Mouse (Mus musculus) erythroblast, adult 5-6 weeks (primary cell): ENCODE data around the gene Gm2381. TPM values are rescaled to one million over a fixed set of nuclear protein-coding genes. Genes with fewer than 3 reads are reported as not detected.
"Not testable (repeated sequence)": the region's sequence is repeated elsewhere in the genome, so short reads cannot be mapped to it uniquely, and the experiment has no call there.

Experiments
- ATAC-seq: replicated peaks from 2 replicates; pipeline ENCODE4 v1.8.0; 2016; ENCODE audit warnings: moderate number of reproducible peaks, mild to moderate bottlenecking, moderate TSS enrichment, inconsistent platforms; ENCODE audit not compliant: poor library complexity, low FRiP score, severe bottlenecking
- total RNA-seq, 2 experiments: library from RNA; stranded (forward) in 1 of 2; stranded (reverse) in 1 of 2; fragments of 150-400 nt in 1 of 2; fragments of 200-764, 138-1000 nt in 1 of 2; gene quantifications; 2 replicates each; pipeline versions ENCODE4 v1.2.3 to v1.2.4; 2015 to 2017; ENCODE audit warnings: low replicate concordance in 2 of 2

Gene Gm2381
- not detected in 2 replicates for total RNA-seq (2015; ENCODE audit: low replicate concordance)
- not detected in 2 replicates for total RNA-seq (2017; ENCODE audit: low replicate concordance)

DNA sequence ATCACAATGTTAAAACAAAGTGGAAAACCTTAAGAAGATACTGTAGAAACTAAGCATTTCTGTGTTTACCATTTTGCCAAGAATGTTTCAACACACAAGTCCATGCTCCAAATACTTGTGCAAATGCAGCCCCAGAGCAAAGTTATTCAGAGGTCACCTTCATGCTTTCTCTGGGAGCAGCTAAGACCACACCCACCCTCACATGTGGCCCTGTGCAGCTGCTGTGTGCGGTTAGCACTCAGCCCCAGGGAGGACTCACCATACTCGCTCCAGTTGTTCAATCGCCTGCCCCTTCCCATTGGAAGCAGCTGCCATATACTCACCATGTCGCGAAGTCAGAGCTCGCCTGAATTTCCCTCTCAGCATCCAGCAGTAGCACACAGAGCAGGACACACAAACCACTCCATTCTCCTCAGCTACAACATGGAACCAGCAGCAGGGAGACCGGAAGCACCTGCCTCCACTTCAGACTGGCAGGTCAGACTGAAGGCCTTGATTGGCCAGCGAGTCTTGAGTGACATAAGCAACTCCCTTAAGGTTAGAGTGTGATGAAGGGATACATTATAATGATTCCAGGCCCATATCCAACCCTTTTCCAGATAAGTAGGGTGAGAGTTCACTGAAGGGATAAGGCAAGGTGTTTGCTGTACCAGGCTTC lies at the start of gene Gm2381:
Gm2381 (minus strand) TSS at position 434 of the 658 bp plus-strand sequence.
- ATAC-seq, result not testable (repeated sequence)

DNA sequence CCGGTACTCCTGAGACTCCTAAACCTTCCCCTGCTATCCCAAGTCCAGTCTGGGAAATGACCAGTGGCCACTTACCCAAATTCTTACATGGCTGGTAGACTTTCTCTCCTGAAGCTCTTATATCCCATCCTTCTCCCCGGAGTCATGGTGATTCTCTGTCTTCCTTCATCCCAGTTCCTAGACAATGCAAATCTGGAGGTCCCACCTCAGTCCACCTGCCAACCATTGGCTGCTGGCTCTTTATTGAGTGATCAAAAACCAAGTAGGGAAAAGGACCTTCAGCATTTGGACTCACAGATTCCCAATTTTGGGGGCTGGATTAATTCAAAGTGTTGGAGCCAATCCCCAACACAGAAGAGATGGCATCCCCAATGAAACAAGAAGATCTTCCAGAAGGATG lies 31.0 kb upstream of the Gm2381 start:
- ATAC-seq, result not testable (repeated sequence)

DNA sequence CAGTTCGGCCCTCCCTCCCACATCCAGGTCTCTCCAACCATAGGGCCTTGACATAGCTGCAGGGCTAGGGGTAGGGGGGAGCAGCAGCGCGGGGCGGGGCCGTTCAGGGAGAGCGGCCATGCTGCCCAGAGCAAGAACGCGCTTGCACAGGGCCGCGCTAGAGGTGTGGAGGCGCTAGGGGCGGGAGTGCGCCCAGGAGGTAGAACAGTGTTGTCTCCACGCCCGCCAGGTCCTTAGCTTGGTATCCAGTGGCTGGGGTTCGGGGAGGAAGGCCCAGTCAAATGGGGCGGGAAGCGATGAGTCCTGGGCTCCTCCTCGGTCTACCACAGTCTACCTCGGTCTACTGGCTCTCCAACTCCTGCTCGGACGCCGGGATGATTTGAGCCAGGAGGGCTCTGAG lies 11.1 kb upstream of the Gm2381 start:
- no peak for ATAC-seq

DNA sequence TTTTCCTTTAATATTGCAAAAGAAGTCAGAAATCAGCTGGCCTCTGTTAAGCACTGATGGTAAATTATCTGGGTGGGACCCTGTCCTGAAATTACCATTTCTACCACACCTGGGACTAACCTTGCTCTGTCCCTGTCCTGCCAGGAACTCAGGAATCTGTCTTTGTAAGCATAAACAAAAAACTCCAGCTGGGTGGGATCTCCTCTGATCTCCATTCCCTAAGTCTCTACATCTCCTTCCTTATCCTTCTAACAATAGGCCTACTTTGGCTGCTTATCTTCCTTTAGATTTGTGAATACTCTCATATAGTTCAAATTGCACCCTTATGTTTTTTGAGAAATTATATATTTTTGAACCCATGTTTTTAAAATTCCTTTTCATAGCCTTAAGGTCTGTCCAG lies 28.7 kb downstream of the Gm2381 start:
- not testable (repeated sequence) for ATAC-seq

DNA sequence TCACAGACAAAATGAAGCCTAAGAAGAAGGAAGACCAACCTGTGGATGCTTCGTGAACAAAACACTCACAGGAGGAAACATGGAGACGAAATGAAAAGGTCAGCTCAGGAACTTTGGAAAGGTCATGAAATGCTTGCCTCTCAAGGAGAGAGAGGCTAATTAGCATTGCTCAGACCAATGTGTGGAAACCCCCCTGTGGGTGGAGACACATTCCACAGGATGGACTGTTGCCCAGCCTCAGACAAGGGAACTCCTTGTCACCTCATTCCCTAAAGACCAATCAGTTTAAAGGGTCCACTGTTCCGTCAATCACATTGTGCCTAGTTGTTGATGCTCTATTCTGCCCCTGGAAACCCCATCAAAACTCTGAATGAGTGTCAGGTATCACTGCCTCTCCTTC lies 34.8 kb downstream of the Gm2381 start:
- ATAC-seq, result no peak

DNA sequence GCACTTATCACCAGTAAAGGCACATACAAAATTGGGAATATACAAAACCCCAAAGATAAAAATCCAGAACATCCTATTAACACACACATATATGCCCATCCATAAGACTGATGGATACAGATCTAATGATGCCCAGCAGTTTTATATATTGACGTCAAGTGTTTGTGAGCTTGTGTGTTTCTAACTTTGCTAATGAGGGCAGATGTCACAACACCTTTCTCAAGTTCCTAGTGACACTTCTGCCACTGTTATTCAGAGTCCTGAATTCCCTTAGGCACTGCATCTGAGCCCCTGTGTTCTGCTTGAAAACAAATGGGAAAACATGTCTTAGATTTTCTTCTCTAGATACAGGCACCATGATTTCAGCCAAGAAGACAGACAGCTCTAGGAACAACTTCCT lies 73.6 kb downstream of the Gm2381 start, which contains the start of gene Vmn2r62:
Vmn2r62 (minus strand) TSS at position 101 of the 400 bp plus-strand sequence.
- ATAC-seq, result not testable (repeated sequence)

Other genes starting within 250 kb of the Gm2381 start
- gene Zfp976, start 224.6 kb downstream of the Gm2381 start, total RNA-seq (2015; ENCODE audit: low replicate concordance), result 0.96 TPM in 1 of 2 replicates, not detected in the other
- gene Zfp976, start 224.6 kb downstream of the Gm2381 start, total RNA-seq (2017; ENCODE audit: low replicate concordance), result 0.42 and 0.94 TPM in 2 replicates
- 3.8 TPM in 1 of 2 replicates, not detected in the other for gene Zfp975, start 174.5 kb downstream of the Gm2381 start, total RNA-seq (2015; ENCODE audit: low replicate concordance)
- gene Zfp975, start 174.5 kb downstream of the Gm2381 start, total RNA-seq (2017; ENCODE audit: low replicate concordance), result 0.56 and 0.77 TPM in 2 replicates
- gene Gm17067, start 140.2 kb downstream of the Gm2381 start, total RNA-seq (2015; ENCODE audit: low replicate concordance), result not detected in 2 replicates
- not detected in 2 replicates for gene Gm17067, start 140.2 kb downstream of the Gm2381 start, total RNA-seq (2017; ENCODE audit: low replicate concordance)
- not detected in 2 replicates for gene Vmn2r62, start 73.7 kb downstream of the Gm2381 start, total RNA-seq (2015; ENCODE audit: low replicate concordance)
- not detected in 2 replicates for gene Vmn2r62, start 73.7 kb downstream of the Gm2381 start, total RNA-seq (2017; ENCODE audit: low replicate concordance)
- gene Vmn2r63, start 66.6 kb upstream of the Gm2381 start, total RNA-seq (2015; ENCODE audit: low replicate concordance), result 0.19 TPM in 1 of 2 replicates, not detected in the other
- gene Vmn2r63, start 66.6 kb upstream of the Gm2381 start, total RNA-seq (2017; ENCODE audit: low replicate concordance), result not detected in 2 replicates
- gene Gm9268, start 151.5 kb upstream of the Gm2381 start, total RNA-seq (2015; ENCODE audit: low replicate concordance), result not detected in 2 replicates
- not detected in 2 replicates for gene Gm9268, start 151.5 kb upstream of the Gm2381 start, total RNA-seq (2017; ENCODE audit: low replicate concordance)
- gene Zfp936, start 247.0 kb upstream of the Gm2381 start, total RNA-seq (2015; ENCODE audit: low replicate concordance), result not detected in 2 replicates
- not detected in 2 replicates for gene Zfp936, start 247.0 kb upstream of the Gm2381 start, total RNA-seq (2017; ENCODE audit: low replicate concordance)